Mouse (Mus musculus): Measurements from ENCODE around the gene Slc16a10.

DNA sequence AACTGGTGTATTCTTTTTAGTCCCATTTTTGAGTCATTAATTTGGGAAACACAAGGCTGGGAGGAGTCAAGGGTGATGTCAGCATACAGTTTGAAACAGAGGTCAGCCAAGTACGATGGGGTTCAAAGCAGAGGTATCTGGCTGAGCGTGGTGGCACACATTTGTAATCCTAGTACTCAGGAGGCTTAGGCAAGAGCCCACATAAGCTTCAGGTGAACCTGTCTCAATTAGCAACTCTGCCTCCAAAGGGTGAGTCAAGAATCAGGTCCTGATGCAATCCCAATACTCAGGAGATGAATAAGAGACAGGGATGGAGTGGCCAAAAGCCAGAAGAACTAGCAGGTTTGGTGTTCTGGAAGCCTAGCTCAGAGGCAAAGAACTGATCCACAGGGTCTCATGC is 109.2 kb downstream of the Slc16a10 start:
- no peak for TF ChIP-seq CTCF (conservative IDR thresholded peaks at IDR 0.05 in 1 of 2, IDR thresholded peaks at IDR 0.05 in 1 of 2; ENCODE audit: low read depth in 2 of 2, low read length in 2 of 2)
- TF ChIP-seq POLR2A (IDR thresholded peaks at IDR 0.05; ENCODE audit: low read depth, low read length) = no peak
- no peak for TF ChIP-seq SIN3A (IDR thresholded peaks at IDR 0.05; ENCODE audit: low read length)
- TF ChIP-seq USF2 (conservative IDR thresholded peaks at IDR 0.05; ENCODE audit: low read depth, low read length) = no peak
- TF ChIP-seq USF1 (IDR thresholded peaks at IDR 0.05; ENCODE audit: low read depth, low read length) = no peak
- TF ChIP-seq POLR2AphosphoS2 (IDR thresholded peaks at IDR 0.05; ENCODE audit: low read depth, low read length) = no peak
- TF ChIP-seq ZKSCAN1 (IDR thresholded peaks at IDR 0.05; ENCODE audit: borderline replicate concordance, low read depth, low read length) = no peak
- TF ChIP-seq MAX (IDR thresholded peaks at IDR 0.05; ENCODE audit: low read length) = no peak
- TF ChIP-seq MEF2A (IDR thresholded peaks at IDR 0.05; ENCODE audit: borderline replicate concordance, low read depth, low read length) = no peak
- no peak for TF ChIP-seq TCF12 (IDR thresholded peaks at IDR 0.05; ENCODE audit: low read depth, low read length)

All from CH12.LX (cell line).